Mouse (Mus musculus): ENCODE measurements around the gene Pdlim5. TPM values are rescaled to one million over a fixed set of nuclear protein-coding genes. Genes with fewer than 3 reads are reported as not detected.

The Pdlim5 gene
- total RNA-seq, 2 experiments from 2014 or later, result 452 to 543 TPM

GRCm38 (mm10) chr3:142282706-142283105 is 112.8 kb downstream of the Pdlim5 start:
- intact Hi-C loops (cut with DNase I; ENCODE audit: low total_unique reads), result loop anchor here (5.0 kb wide), 1 partner anchor 195 kb away; no protein-coding TSS in a partner anchor
- peak; percentile 42 for DNase-seq

GRCm38 (mm10) chr3:142281656-142282055 is 113.8 kb downstream of the Pdlim5 start:
- DNase-seq, result no peak
- intact Hi-C loops (cut with DNase I; ENCODE audit: low total_unique reads), result loop anchor here (5.0 kb wide), 1 partner anchor 196 kb away; no protein-coding TSS in a partner anchor

GRCm38 (mm10) chr3:142281093-142281445 is 114.4 kb downstream of the Pdlim5 start:
- intact Hi-C loops (cut with DNase I; ENCODE audit: low total_unique reads), result loop anchor here (5.0 kb wide), 1 partner anchor 196 kb away; no protein-coding TSS in a partner anchor
- no peak for DNase-seq

- DNase-seq, result no peak
- intact Hi-C loops (cut with DNase I; ENCODE audit: low total_unique reads), result loop anchor here (5.0 kb wide), 1 partner anchor 197 kb away; no protein-coding TSS in a partner anchor
Observed at GRCm38 (mm10) chr3:142280366-142281092, 115.0 kb downstream of the Pdlim5 start.

- DNase-seq, result no peak
- intact Hi-C loops (cut with DNase I; ENCODE audit: low total_unique reads), result no loop called here
Observed at GRCm38 (mm10) chr3:142279011-142279410, 116.5 kb downstream of the Pdlim5 start.

GRCm38 (mm10) chr3:142276506-142276905 is 119.0 kb downstream of the Pdlim5 start:
- intact Hi-C loops (cut with DNase I; ENCODE audit: low total_unique reads), result no loop called here
- DNase-seq, result no peak

GRCm38 (mm10) chr3:142274993-142275392 is 120.5 kb downstream of the Pdlim5 start:
- DNase-seq, result no peak
- intact Hi-C loops (cut with DNase I; ENCODE audit: low total_unique reads), result loop anchor here (2.0 kb wide), 1 partner anchor 412 kb away; no protein-coding TSS in a partner anchor

- intact Hi-C loops (cut with DNase I; ENCODE audit: low total_unique reads), result loop anchor here (2.0 kb wide), 1 partner anchor 412 kb away; no protein-coding TSS in a partner anchor
- DNase-seq, result no peak
Observed at GRCm38 (mm10) chr3:142274451-142274850, 121.0 kb downstream of the Pdlim5 start.

GRCm38 (mm10) chr3:142273265-142273664 is 122.2 kb downstream of the Pdlim5 start:
- intact Hi-C loops (cut with DNase I; ENCODE audit: low total_unique reads), result no loop called here
- no peak for DNase-seq

- DNase-seq, result peak; percentile 8
- intact Hi-C loops (cut with DNase I; ENCODE audit: low total_unique reads), result no loop called here
Observed at GRCm38 (mm10) chr3:142256371-142256770, 139.1 kb downstream of the Pdlim5 start.

- intact Hi-C loops (cut with DNase I; ENCODE audit: low total_unique reads), result no loop called here
- DNase-seq, result no peak
Observed at GRCm38 (mm10) chr3:142252086-142252485, 143.4 kb downstream of the Pdlim5 start.

GRCm38 (mm10) chr3:142249458-142249857 is 146.0 kb downstream of the Pdlim5 start:
- no peak for DNase-seq
- intact Hi-C loops (cut with DNase I; ENCODE audit: low total_unique reads), result no loop called here

GRCm38 (mm10) chr3:142243263-142243662 is 152.2 kb downstream of the Pdlim5 start:
- DNase-seq, result no peak
- intact Hi-C loops (cut with DNase I; ENCODE audit: low total_unique reads), result no loop called here

- intact Hi-C loops (cut with DNase I; ENCODE audit: low total_unique reads), result no loop called here
- DNase-seq, result no peak
Observed at GRCm38 (mm10) chr3:142239298-142239697, 156.2 kb downstream of the Pdlim5 start.

GRCm38 (mm10) chr3:142238260-142239046 is 157.0 kb downstream of the Pdlim5 start:
- intact Hi-C loops (cut with DNase I; ENCODE audit: low total_unique reads), result no loop called here
- DNase-seq, result no peak

GRCm38 (mm10) chr3:142237621-142238020 is 157.9 kb downstream of the Pdlim5 start:
- intact Hi-C loops (cut with DNase I; ENCODE audit: low total_unique reads), result no loop called here
- no peak for DNase-seq

- intact Hi-C loops (cut with DNase I; ENCODE audit: low total_unique reads), result no loop called here
- DNase-seq, result no peak
Observed at GRCm38 (mm10) chr3:142233606-142234465, 161.7 kb downstream of the Pdlim5 start.

GRCm38 (mm10) chr3:142228665-142229064 is 166.8 kb downstream of the Pdlim5 start:
- intact Hi-C loops (cut with DNase I; ENCODE audit: low total_unique reads), result no loop called here
- DNase-seq, result no peak

- intact Hi-C loops (cut with DNase I; ENCODE audit: low total_unique reads), result no loop called here
- no peak for DNase-seq
Observed at GRCm38 (mm10) chr3:142222471-142223103, 172.9 kb downstream of the Pdlim5 start.
